Mouse (Mus musculus): ENCODE measurements around the gene Gpr107. TPM values are rescaled to one million over a fixed set of nuclear protein-coding genes. Genes with fewer than 3 reads are reported as not detected.

Gpr107 gene
- total RNA-seq, 2 experiments from 2014 or later = 12.1 to 13.6 TPM

- no peak for ATAC-seq (replicated peaks; ENCODE audit: poor library complexity)
These were observed 26.1 kb upstream of the Gpr107 start for GRCm38 (mm10) chr2:31126048-31126447.

GRCm38 (mm10) chr2:31127219-31127618 is 24.9 kb upstream of the Gpr107 start:
- peak; percentile 28 for ATAC-seq (replicated peaks; ENCODE audit: poor library complexity)

- peak; percentile 57 for ATAC-seq (replicated peaks; ENCODE audit: poor library complexity)
These were observed 24.2 kb upstream of the Gpr107 start for GRCm38 (mm10) chr2:31127899-31128298.

- ATAC-seq (replicated peaks; ENCODE audit: poor library complexity) = no peak
These were observed 22.2 kb upstream of the Gpr107 start for GRCm38 (mm10) chr2:31129742-31130518.

GRCm38 (mm10) chr2:31130815-31131299 is 21.3 kb upstream of the Gpr107 start:
- peak; percentile 50 for ATAC-seq (replicated peaks; ENCODE audit: poor library complexity)

GRCm38 (mm10) chr2:31132682-31133081 is 19.4 kb upstream of the Gpr107 start:
- ATAC-seq (replicated peaks; ENCODE audit: poor library complexity) = no peak

- no peak for ATAC-seq (replicated peaks; ENCODE audit: poor library complexity)
These were observed 18.1 kb upstream of the Gpr107 start for GRCm38 (mm10) chr2:31133981-31134380.

GRCm38 (mm10) chr2:31135512-31135931 is 16.6 kb upstream of the Gpr107 start:
- ATAC-seq (replicated peaks; ENCODE audit: poor library complexity) = peak; percentile 21; the same call in 1 of the 2 replicates

GRCm38 (mm10) chr2:31136338-31136737 is 15.8 kb upstream of the Gpr107 start:
- ATAC-seq (replicated peaks; ENCODE audit: poor library complexity) = 0 out of 2 replicates have a peak, but pooled peaks have one; percentile 18

- ATAC-seq (replicated peaks; ENCODE audit: poor library complexity) = no peak
These were observed 15.0 kb upstream of the Gpr107 start for GRCm38 (mm10) chr2:31137018-31137590.

- no peak for ATAC-seq (replicated peaks; ENCODE audit: poor library complexity)
These were observed 12.9 kb upstream of the Gpr107 start for GRCm38 (mm10) chr2:31139174-31139632.

GRCm38 (mm10) chr2:31139991-31140771 is 11.9 kb upstream of the Gpr107 start:
- ATAC-seq (replicated peaks; ENCODE audit: poor library complexity) = no peak

- no peak for ATAC-seq (replicated peaks; ENCODE audit: poor library complexity)
These were observed 11.4 kb upstream of the Gpr107 start for GRCm38 (mm10) chr2:31140772-31141073.

GRCm38 (mm10) chr2:31141074-31141866 is 10.8 kb upstream of the Gpr107 start:
- no peak for ATAC-seq (replicated peaks; ENCODE audit: poor library complexity)

- peak; percentile 80 for ATAC-seq (replicated peaks; ENCODE audit: poor library complexity)
These were observed 10.2 kb upstream of the Gpr107 start, which contains the start of gene Fnbp1 for GRCm38 (mm10) chr2:31141867-31142454. TSS of gene Fnbp1 (minus strand) at chr2:31142008.

GRCm38 (mm10) chr2:31142505-31142904 is 9.6 kb upstream of the Gpr107 start:
- no peak for ATAC-seq (replicated peaks; ENCODE audit: poor library complexity)

GRCm38 (mm10) chr2:31143326-31143725 is 8.8 kb upstream of the Gpr107 start:
- peak; percentile 27; the same call in 1 of the 2 replicates for ATAC-seq (replicated peaks; ENCODE audit: poor library complexity)

GRCm38 (mm10) chr2:31143768-31144695 is 8.1 kb upstream of the Gpr107 start:
- ATAC-seq (replicated peaks; ENCODE audit: poor library complexity) = no peak

- 0 out of 2 replicates have a peak, but pooled peaks have one; percentile 12 for ATAC-seq (replicated peaks; ENCODE audit: poor library complexity)
These were observed 7.2 kb upstream of the Gpr107 start for GRCm38 (mm10) chr2:31144901-31145300.
